10 mouse cellular contexts compared by ENCODE assay signal in genomic region chr15:12246360-12247158, GRCm38 (mm10). TPM values are rescaled to one million over a fixed set of nuclear protein-coding genes. Genes with fewer than 3 reads are reported as not detected.
DNase-seq lines count a peak whose midpoint lies in the region; ATAC-seq and TF ChIP-seq lines count a peak whose summit lies in the region.
"Had no signal": no experiment of that assay in that cellular context is flagged by ENCODE, and none has a peak within 500 bp of the region (broad histone marks: within the 10 kb centered on the region; RNA-seq: fewer than 3 reads in every experiment).

No protein-coding gene starts in this region.

- TF ChIP-seq CTCF in layer of hippocampus, adult 2 months (conservative IDR thresholded peaks at IDR 0.05) = no peak
- TF ChIP-seq CTCF in heart, postnatal 0 days (IDR thresholded peaks at IDR 0.05; ENCODE audit: low read depth) = no peak
- no peak for TF ChIP-seq CTCF in midbrain, postnatal 0 days (IDR thresholded peaks at IDR 0.05)

- H3K27ac ChIP-seq in layer of hippocampus, adult 2 months = peak overlapping the region; percentile 79
- peak overlapping the region; percentile 87 for H3K27ac ChIP-seq in heart, postnatal 0 days (ENCODE audit: low read depth)
- H3K27ac ChIP-seq in midbrain, postnatal 0 days (ENCODE audit: low read depth, low read length) = no peak overlapping the region
- H3K27ac ChIP-seq: kidney, postnatal 0 days had no signal

- H3K4me1 ChIP-seq in heart, postnatal 0 days (ENCODE audit: control insufficient read depth, insufficient read depth) = peaks cover 18% of the 10 kb centered on the region; the same call in 1 of the 2 replicates
- H3K4me1 ChIP-seq in midbrain, postnatal 0 days (ENCODE audit: insufficient read depth, low read length) = no peaks in the 10 kb centered on the region

- 34% methylated on average over 11 of the region's 11 CpGs for WGBS in heart, postnatal 0 days
- 52% methylated on average over 11 of the region's 11 CpGs for WGBS in midbrain, postnatal 0 days

- ATAC-seq in common myeloid progenitor, adult 5-6 weeks (replicated peaks; ENCODE audit: low read depth, poor library complexity, severe bottlenecking) = peak; percentile 41
- ATAC-seq in heart, postnatal 0 days (ENCODE audit: insufficient read depth, low read depth) = peak; percentile 90
- ATAC-seq in midbrain, postnatal 0 days (ENCODE audit: low FRiP score) = peak; percentile 55; the same call in 1 of the 2 replicates

- H3K9me3 ChIP-seq in heart, postnatal 0 days (replicated peaks; ENCODE audit: control insufficient read depth, low read length) = no peaks in the 10 kb centered on the region
- no peaks in the 10 kb centered on the region for H3K9me3 ChIP-seq in midbrain, postnatal 0 days (ENCODE audit: low read length)

- no peak overlapping the region for H3K9ac ChIP-seq in heart, postnatal 0 days (replicated peaks; ENCODE audit: low read depth, low read length)
- H3K9ac ChIP-seq in midbrain, postnatal 0 days (replicated peaks; ENCODE audit: low read length, poor library complexity, severe bottlenecking) = no peak overlapping the region

- no peak for TF ChIP-seq EP300 in heart, postnatal 0 days (IDR thresholded peaks at IDR 0.05; ENCODE audit: low read depth)

- DNase-seq in layer of hippocampus, adult 2 months (ENCODE audit: low spot score in 2 of 2) = no peak
- no peak for DNase-seq in layer of hippocampus, adult 8-10 months (ENCODE audit: low spot score in 2 of 2)
- peak; percentile 84 for DNase-seq in heart, postnatal 0 days (ENCODE audit: low spot score)
- no peak for DNase-seq in midbrain, postnatal 0 days (ENCODE audit: low spot score)
- DNase-seq in left cerebral cortex, adult 8-10 months (ENCODE audit: low spot score in 2 of 2) = no peak
- DNase-seq in cerebellum, adult 11-12 months = no peak
- no peak for DNase-seq in frontal cortex, postnatal 14 days (ENCODE audit: low spot score in 2 of 2)
- DNase-seq: lung, postnatal 10 days had no signal

- H3K4me2 ChIP-seq in heart, postnatal 0 days (ENCODE audit: low read depth, low read length) = 0 out of 2 replicates have a peak overlapping the region, but pooled peaks have one; percentile 2
- no peak overlapping the region for H3K4me2 ChIP-seq in midbrain, postnatal 0 days (ENCODE audit: low read depth, low read length, poor library complexity, severe bottlenecking)

- no peak overlapping the region for H3K4me3 ChIP-seq in layer of hippocampus, adult 2 months
- H3K4me3 ChIP-seq in heart, postnatal 0 days (ENCODE audit: low read depth, low read length) = no peak overlapping the region
- no peak overlapping the region for H3K4me3 ChIP-seq in midbrain, postnatal 0 days (ENCODE audit: low read depth, low read length)

- H3K27me3 ChIP-seq in heart, postnatal 0 days (ENCODE audit: control insufficient read depth, insufficient read depth, low read length) = no peaks in the 10 kb centered on the region
- H3K27me3 ChIP-seq in midbrain, postnatal 0 days (ENCODE audit: insufficient read depth, low read length) = no peaks in the 10 kb centered on the region

- peaks cover 23% of the 10 kb centered on the region for H3K36me3 ChIP-seq in heart, postnatal 0 days (replicated peaks; ENCODE audit: control insufficient read depth, insufficient read depth, low read length)
- H3K36me3 ChIP-seq in midbrain, postnatal 0 days (ENCODE audit: insufficient read depth, low read length) = peaks cover 17% of the 10 kb centered on the region

RNA-seq across cellular contexts. Expression of gene Mtmr12, which starts 41.7 kb away (rescaled TPM):
- 10 to 100 TPM; 58.1 to 58.9 TPM for total RNA-seq in layer of hippocampus, adult 2 months (2021)
- total RNA-seq in layer of hippocampus, adult 8-10 months (2022) = 10 to 100 TPM; 56.7 to 62.5 (median 59.0) TPM
- 10.9 and 24.7 TPM in 2 replicates for total RNA-seq in common myeloid progenitor, adult 5-6 weeks (2017)
- 9.8 and 19.2 TPM in 2 replicates for total RNA-seq in heart, postnatal 0 days (2014; rRNA removed; ENCODE audit: low replicate concordance)
- polyA plus RNA-seq in heart, postnatal 0 days (2015; fragmentation: Nextera tagmentation; extraction: Ambion mirVana) = 4.9 and 5.4 TPM in 2 replicates
- 10.4 and 12.6 TPM in 2 replicates for total RNA-seq in midbrain, postnatal 0 days (2014; rRNA removed)
- polyA plus RNA-seq in midbrain, postnatal 0 days (2015; fragmentation: Nextera tagmentation; extraction: Ambion mirVana) = 4.5 and 4.8 TPM in 2 replicates
- 10 to 100 TPM; 42.9 to 47.1 (median 44.7) TPM for total RNA-seq in left cerebral cortex, adult 8-10 months (2022)
